Mouse (Mus musculus): Measurements from ENCODE around the gene Foxm1. TPM values are rescaled to one million over a fixed set of nuclear protein-coding genes. Genes with fewer than 3 reads are reported as not detected.

Gene Foxm1
- polyA plus RNA-seq, 1 experiment from 2014 or later, result 24.3 TPM

- no peak overlapping the region for H3K4me3 ChIP-seq (replicated peaks; ENCODE audit: low read length)
- no peaks in the 10 kb centered on the region for H3K36me3 ChIP-seq (ENCODE audit: control insufficient read depth, insufficient read depth, low read length)
- no peaks in the 10 kb centered on the region for H3K27me3 ChIP-seq (ENCODE audit: control insufficient read depth, insufficient read depth, low read length)
- no peak overlapping the region for H3K9ac ChIP-seq (ENCODE audit: low read length)
- no peak overlapping the region for H3K27ac ChIP-seq (ENCODE audit: low read length)
- ATAC-seq (ENCODE audit: insufficient read depth, low FRiP score), result no peak
- H3K4me2 ChIP-seq (ENCODE audit: low read depth, low read length), result no peak overlapping the region
- H3K9me3 ChIP-seq (replicated peaks; ENCODE audit: control insufficient read depth, low read length), result no peaks in the 10 kb centered on the region
- H3K4me1 ChIP-seq (ENCODE audit: control insufficient read depth, insufficient read depth, low read length), result no peaks in the 10 kb centered on the region
- WGBS, result 77% methylated on average over 7 of the region's 7 CpGs
Observed at GRCm38 (mm10) chr6:128383752-128384151, 21.0 kb downstream of the Foxm1 start.

GRCm38 (mm10) chr6:128385026-128385425 is 22.3 kb downstream of the Foxm1 start:
- H3K27me3 ChIP-seq (ENCODE audit: control insufficient read depth, insufficient read depth, low read length), result no peaks in the 10 kb centered on the region
- WGBS, result 78% methylated on average over 1 of the region's 1 CpGs
- H3K27ac ChIP-seq (ENCODE audit: low read length), result no peak overlapping the region
- no peak for ATAC-seq (ENCODE audit: insufficient read depth, low FRiP score)
- no peak overlapping the region for H3K9ac ChIP-seq (ENCODE audit: low read length)
- no peak overlapping the region for H3K4me3 ChIP-seq (replicated peaks; ENCODE audit: low read length)
- no peaks in the 10 kb centered on the region for H3K4me1 ChIP-seq (ENCODE audit: control insufficient read depth, insufficient read depth, low read length)
- no peaks in the 10 kb centered on the region for H3K9me3 ChIP-seq (replicated peaks; ENCODE audit: control insufficient read depth, low read length)
- H3K4me2 ChIP-seq (ENCODE audit: low read depth, low read length), result no peak overlapping the region
- no peaks in the 10 kb centered on the region for H3K36me3 ChIP-seq (ENCODE audit: control insufficient read depth, insufficient read depth, low read length)

- Histone ChIP-seq H3K27ac (ENCODE audit: low read length) (no peak overlapping the region), H3K4me3 (replicated peaks; ENCODE audit: low read length) (no peak overlapping the region), H3K9me3 (replicated peaks; ENCODE audit: control insufficient read depth, low read length) (no peaks in the 10 kb centered on the region), H3K36me3 (ENCODE audit: control insufficient read depth, insufficient read depth, low read length) (no peaks in the 10 kb centered on the region), H3K9ac (ENCODE audit: low read length) (no peak overlapping the region), H3K4me2 (ENCODE audit: low read depth, low read length) (no peak overlapping the region), H3K27me3 (ENCODE audit: control insufficient read depth, insufficient read depth, low read length) (no peaks in the 10 kb centered on the region), H3K4me1 (ENCODE audit: control insufficient read depth, insufficient read depth, low read length) (no peaks in the 10 kb centered on the region)
- 91% methylated on average over 1 of the region's 1 CpGs for WGBS
- no peak for ATAC-seq (ENCODE audit: insufficient read depth, low FRiP score)
Observed at GRCm38 (mm10) chr6:128389185-128389584, 26.4 kb downstream of the Foxm1 start.

- H3K4me3 ChIP-seq (replicated peaks; ENCODE audit: low read length), result no peak overlapping the region
- 40% methylated on average over 1 of the region's 1 CpGs for WGBS
- H3K4me2 ChIP-seq (ENCODE audit: low read depth, low read length), result no peak overlapping the region
- H3K9ac ChIP-seq (ENCODE audit: low read length), result no peak overlapping the region
- H3K9me3 ChIP-seq (replicated peaks; ENCODE audit: control insufficient read depth, low read length), result no peaks in the 10 kb centered on the region
- H3K27me3 ChIP-seq (ENCODE audit: control insufficient read depth, insufficient read depth, low read length), result no peaks in the 10 kb centered on the region
- no peaks in the 10 kb centered on the region for H3K4me1 ChIP-seq (ENCODE audit: control insufficient read depth, insufficient read depth, low read length)
- ATAC-seq (ENCODE audit: insufficient read depth, low FRiP score), result no peak
- H3K27ac ChIP-seq (ENCODE audit: low read length), result no peak overlapping the region
- no peaks in the 10 kb centered on the region for H3K36me3 ChIP-seq (ENCODE audit: control insufficient read depth, insufficient read depth, low read length)
Observed at GRCm38 (mm10) chr6:128390683-128391082, 27.9 kb downstream of the Foxm1 start.

DNA sequence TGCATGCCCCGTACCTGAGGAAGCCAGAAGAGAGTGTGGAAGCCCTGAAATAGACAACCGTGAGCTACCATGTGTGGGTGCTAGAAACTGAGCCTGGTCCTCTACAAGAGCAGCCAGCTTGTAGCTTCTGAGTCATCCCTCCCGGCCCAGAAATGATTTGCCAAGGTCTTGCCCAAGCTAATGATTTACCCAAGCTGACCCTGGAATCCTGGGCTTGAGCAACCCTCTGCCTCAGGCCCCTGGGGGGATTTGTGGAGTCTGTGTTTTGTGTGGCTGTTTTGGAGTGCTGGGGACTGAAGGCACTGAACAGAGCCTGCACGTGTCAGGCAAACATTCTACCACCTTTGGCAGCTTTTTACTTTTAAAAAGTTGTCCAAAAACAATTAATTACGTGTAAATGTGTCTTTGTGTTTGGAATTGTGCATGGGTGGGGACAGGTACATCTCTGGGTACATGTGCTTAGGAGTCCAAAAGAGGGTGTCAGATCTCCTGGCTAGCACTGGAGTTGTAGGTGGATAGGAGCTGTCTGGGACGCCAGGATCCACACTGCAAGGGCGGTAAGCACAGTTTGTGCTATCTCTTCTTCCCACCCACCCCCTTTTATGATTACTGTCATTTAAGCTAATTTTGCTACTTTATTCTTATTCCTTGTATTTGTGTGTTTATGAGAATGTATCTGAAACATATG is 35.0 kb downstream of the Foxm1 start:
- ATAC-seq (ENCODE audit: insufficient read depth, low FRiP score), result no peak
- H3K27me3 ChIP-seq (ENCODE audit: control insufficient read depth, insufficient read depth, low read length), result no peaks in the 10 kb centered on the region
- no peaks in the 10 kb centered on the region for H3K9me3 ChIP-seq (replicated peaks; ENCODE audit: control insufficient read depth, low read length)
- H3K9ac ChIP-seq (ENCODE audit: low read length), result no peak overlapping the region
- H3K36me3 ChIP-seq (ENCODE audit: control insufficient read depth, insufficient read depth, low read length), result no peaks in the 10 kb centered on the region
- no peak overlapping the region for H3K4me3 ChIP-seq (replicated peaks; ENCODE audit: low read length)
- H3K4me2 ChIP-seq (ENCODE audit: low read depth, low read length), result no peak overlapping the region
- 70% methylated on average over 7 of the region's 7 CpGs for WGBS
- H3K4me1 ChIP-seq (ENCODE audit: control insufficient read depth, insufficient read depth, low read length), result 0 out of 2 replicates have a peak, but pooled peaks cover 8% of the 10 kb centered on the region
- no peak overlapping the region for H3K27ac ChIP-seq (ENCODE audit: low read length)

GRCm38 (mm10) chr6:128398996-128399395 is 36.2 kb downstream of the Foxm1 start, which contains the start of gene Nrip2:
Gene Nrip2 (plus strand): TSS chr6:128399296.
- Histone ChIP-seq H3K36me3 (ENCODE audit: control insufficient read depth, insufficient read depth, low read length) (no peaks in the 10 kb centered on the region), H3K4me2 (ENCODE audit: low read depth, low read length) (peak within 1 kb of the TSS; percentile 57), H3K9ac (ENCODE audit: low read length) (peak within 1 kb of the TSS; percentile 61), H3K9me3 (replicated peaks; ENCODE audit: control insufficient read depth, low read length) (no peaks in the 10 kb centered on the region), H3K4me1 (ENCODE audit: control insufficient read depth, insufficient read depth, low read length) (0 out of 2 replicates have a peak, but pooled peaks cover 8% of the 10 kb centered on the region), H3K27ac (ENCODE audit: low read length) (peak within 1 kb of the TSS; percentile 14; the same call in 1 of the 2 replicates), H3K27me3 (ENCODE audit: control insufficient read depth, insufficient read depth, low read length) (no peaks in the 10 kb centered on the region), H3K4me3 (replicated peaks; ENCODE audit: low read length) (peak within 1 kb of the TSS; percentile 39)
- no peak for ATAC-seq (ENCODE audit: insufficient read depth, low FRiP score)
- 69% methylated on average over 3 of the region's 3 CpGs for WGBS

DNA sequence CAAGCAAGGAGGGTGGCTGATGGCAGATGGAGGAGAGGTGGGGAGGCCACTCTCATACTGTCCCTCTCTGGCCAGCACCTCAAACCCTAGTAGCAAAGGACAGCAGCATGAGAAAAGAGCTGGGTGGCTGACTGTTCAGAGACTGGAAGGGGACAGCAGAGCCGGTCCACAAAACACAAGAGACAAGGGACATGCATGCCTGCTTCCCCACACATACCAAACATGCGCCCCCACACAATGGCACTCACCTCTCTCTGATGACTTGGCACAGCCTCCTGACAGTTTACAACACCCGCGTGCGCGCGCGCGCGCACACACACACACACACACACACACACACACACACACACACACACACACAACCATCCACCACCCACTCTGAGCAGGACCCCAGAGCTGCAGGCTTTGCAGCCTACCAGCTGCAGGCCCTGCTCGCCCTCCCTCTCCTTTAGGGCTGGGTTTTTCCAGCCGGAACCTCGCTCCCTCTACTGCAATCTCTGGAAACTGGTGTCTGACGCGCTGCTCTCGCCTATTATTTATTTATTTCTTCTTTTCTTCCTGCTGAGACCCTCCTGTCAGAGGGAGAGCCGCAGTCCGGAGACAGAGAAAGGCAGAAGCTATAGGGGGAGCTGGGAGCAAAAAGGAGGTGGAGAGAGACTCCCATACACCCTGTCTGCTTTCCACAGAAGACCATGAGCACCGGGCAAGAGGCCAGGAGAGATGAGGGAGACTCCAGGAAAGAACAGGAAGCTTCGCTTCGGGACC is 36.8 kb downstream of the Foxm1 start:
- peak overlapping the region; percentile 61 for H3K9ac ChIP-seq (ENCODE audit: low read length)
- no peaks in the 10 kb centered on the region for H3K9me3 ChIP-seq (replicated peaks; ENCODE audit: control insufficient read depth, low read length)
- ATAC-seq (ENCODE audit: insufficient read depth, low FRiP score), result peak; percentile 65; the same call in 1 of the 2 replicates
- peak overlapping the region; percentile 57 for H3K4me2 ChIP-seq (ENCODE audit: low read depth, low read length)
- H3K4me3 ChIP-seq (replicated peaks; ENCODE audit: low read length), result peak overlapping the region; percentile 39
- H3K4me1 ChIP-seq (ENCODE audit: control insufficient read depth, insufficient read depth, low read length), result 0 out of 2 replicates have a peak, but pooled peaks cover 8% of the 10 kb centered on the region
- peak overlapping the region; percentile 14; the same call in 1 of the 2 replicates for H3K27ac ChIP-seq (ENCODE audit: low read length)
- H3K36me3 ChIP-seq (ENCODE audit: control insufficient read depth, insufficient read depth, low read length), result no peaks in the 10 kb centered on the region
- H3K27me3 ChIP-seq (ENCODE audit: control insufficient read depth, insufficient read depth, low read length), result no peaks in the 10 kb centered on the region
- WGBS, result 31% methylated on average over 21 of the region's 21 CpGs

- H3K4me2 ChIP-seq (ENCODE audit: low read depth, low read length), result no peak overlapping the region
- H3K4me1 ChIP-seq (ENCODE audit: control insufficient read depth, insufficient read depth, low read length), result 0 out of 2 replicates have a peak, but pooled peaks cover 8% of the 10 kb centered on the region
- peaks cover 8% of the 10 kb centered on the region; the same call in 1 of the 2 replicates for H3K36me3 ChIP-seq (ENCODE audit: control insufficient read depth, insufficient read depth, low read length)
- H3K4me3 ChIP-seq (replicated peaks; ENCODE audit: low read length), result no peak overlapping the region
- ATAC-seq (ENCODE audit: insufficient read depth, low FRiP score), result no peak
- H3K9me3 ChIP-seq (replicated peaks; ENCODE audit: control insufficient read depth, low read length), result no peaks in the 10 kb centered on the region
- H3K27ac ChIP-seq (ENCODE audit: low read length), result no peak overlapping the region
- no peaks in the 10 kb centered on the region for H3K27me3 ChIP-seq (ENCODE audit: control insufficient read depth, insufficient read depth, low read length)
- H3K9ac ChIP-seq (ENCODE audit: low read length), result no peak overlapping the region
- 44% methylated on average over 5 of the region's 5 CpGs for WGBS
Observed at GRCm38 (mm10) chr6:128404708-128405107, 41.9 kb downstream of the Foxm1 start.

GRCm38 (mm10) chr6:128408544-128409125 is 45.9 kb downstream of the Foxm1 start:
- no peaks in the 10 kb centered on the region for H3K27me3 ChIP-seq (ENCODE audit: control insufficient read depth, insufficient read depth, low read length)
- H3K9ac ChIP-seq (ENCODE audit: low read length), result no peak overlapping the region
- H3K9me3 ChIP-seq (replicated peaks; ENCODE audit: control insufficient read depth, low read length), result no peaks in the 10 kb centered on the region
- no peaks in the 10 kb centered on the region for H3K4me1 ChIP-seq (ENCODE audit: control insufficient read depth, insufficient read depth, low read length)
- peaks cover 27% of the 10 kb centered on the region for H3K36me3 ChIP-seq (ENCODE audit: control insufficient read depth, insufficient read depth, low read length)
- no peak overlapping the region for H3K4me3 ChIP-seq (replicated peaks; ENCODE audit: low read length)
- no peak overlapping the region for H3K27ac ChIP-seq (ENCODE audit: low read length)
- no peak for ATAC-seq (ENCODE audit: insufficient read depth, low FRiP score)
- WGBS, result 80% methylated on average over 7 of the region's 7 CpGs
- H3K4me2 ChIP-seq (ENCODE audit: low read depth, low read length), result no peak overlapping the region

Data from stomach, embryonic 16.5 days (tissue).